Mouse (Mus musculus): Measurements from ENCODE around the gene Elk3. TPM values are rescaled to one million over a fixed set of nuclear protein-coding genes. Genes with fewer than 3 reads are reported as not detected.

The Elk3 gene
- polyA plus RNA-seq, 1 experiment from 2014 or later = 8.8 TPM

DNA sequence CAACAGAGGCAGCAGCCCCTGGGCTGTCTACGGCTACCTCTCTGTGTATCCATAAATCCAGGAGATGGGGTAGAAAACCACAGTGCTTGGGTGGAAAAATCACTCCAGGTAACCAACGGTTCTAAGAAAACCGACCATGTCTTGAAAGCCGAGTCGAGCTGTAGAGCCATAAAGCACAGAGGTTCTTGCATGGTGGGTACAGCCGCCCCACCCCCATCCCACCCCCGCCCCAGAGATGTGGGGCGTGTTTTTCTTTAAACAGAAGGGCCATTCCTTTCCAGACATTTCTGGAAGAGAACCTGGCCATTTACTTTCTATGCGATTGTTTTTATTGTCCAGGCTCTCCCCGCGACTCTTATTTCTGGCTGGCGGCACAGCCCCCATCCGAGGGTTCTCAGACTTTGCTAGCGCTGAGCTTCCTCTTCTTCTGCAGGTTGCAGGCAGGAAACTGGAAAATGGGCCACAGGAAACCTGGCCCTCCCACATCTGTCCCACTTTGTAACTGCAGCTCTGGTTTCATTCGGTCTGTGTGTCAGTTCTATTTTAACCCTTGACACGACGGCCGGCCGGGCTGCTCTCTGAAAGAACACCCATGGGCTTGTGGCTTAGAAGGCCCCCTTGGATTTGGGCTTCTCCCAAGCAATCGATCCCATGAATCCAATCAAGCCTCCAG lies 16.3 kb downstream of the Elk3 start:
- WGBS = 77% methylated on average over 20 of the region's 20 CpGs
- Histone ChIP-seq H3K9ac (replicated peaks; ENCODE audit: low read length) (no peak overlapping the region), H3K27ac (replicated peaks; ENCODE audit: low read depth, low read length) (no peak overlapping the region), H3K36me3 (ENCODE audit: control insufficient read depth, insufficient read depth, low read length) (no peaks in the 10 kb centered on the region), H3K4me2 (ENCODE audit: low read length) (no peak overlapping the region), H3K4me1 (ENCODE audit: control insufficient read depth, insufficient read depth, low read length) (0 out of 2 replicates have a peak, but pooled peaks cover 4% of the 10 kb centered on the region), H3K9me3 (ENCODE audit: control insufficient read depth, low read length) (no peaks in the 10 kb centered on the region), H3K4me3 (replicated peaks; ENCODE audit: low read depth, low read length) (no peak overlapping the region), H3K27me3 (ENCODE audit: control insufficient read depth, insufficient read depth, low read length) (no peaks in the 10 kb centered on the region)
- ATAC-seq (ENCODE audit: low FRiP score, low TSS enrichment) = no peak
- DNase-seq = no peak

GRCm38 (mm10) chr10:93293621-93294020 lies 17.3 kb downstream of the Elk3 start:
- WGBS = 84% methylated on average over 7 of the region's 7 CpGs
- no peak for DNase-seq
- Histone ChIP-seq H3K4me3 (replicated peaks; ENCODE audit: low read depth, low read length) (no peak overlapping the region), H3K9me3 (ENCODE audit: control insufficient read depth, low read length) (no peaks in the 10 kb centered on the region), H3K9ac (replicated peaks; ENCODE audit: low read length) (no peak overlapping the region), H3K27ac (replicated peaks; ENCODE audit: low read depth, low read length) (no peak overlapping the region), H3K36me3 (ENCODE audit: control insufficient read depth, insufficient read depth, low read length) (no peaks in the 10 kb centered on the region), H3K4me1 (ENCODE audit: control insufficient read depth, insufficient read depth, low read length) (0 out of 2 replicates have a peak, but pooled peaks cover 4% of the 10 kb centered on the region), H3K27me3 (ENCODE audit: control insufficient read depth, insufficient read depth, low read length) (no peaks in the 10 kb centered on the region), H3K4me2 (ENCODE audit: low read length) (no peak overlapping the region)
- ATAC-seq (ENCODE audit: low FRiP score, low TSS enrichment) = no peak

DNA sequence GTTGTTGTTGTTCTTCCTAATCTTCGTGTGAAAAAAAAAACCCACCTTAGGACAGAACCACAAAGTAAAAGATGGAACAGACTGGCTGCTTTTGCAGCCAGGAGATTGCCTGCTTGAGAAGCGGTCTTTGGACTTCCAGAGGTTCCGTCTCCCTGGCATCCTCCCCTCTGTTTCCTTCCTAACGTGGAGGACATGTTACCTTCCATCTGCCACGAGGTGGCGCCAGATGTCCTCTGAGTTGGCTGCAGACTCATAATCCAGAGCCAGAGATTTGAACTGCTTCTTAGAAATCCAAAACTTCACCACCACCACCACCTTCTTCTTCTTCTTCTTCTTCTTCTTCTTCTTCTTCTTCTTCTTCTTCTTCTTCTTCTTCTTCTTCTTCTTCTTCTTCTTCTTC lies 19.1 kb downstream of the Elk3 start:
- 5% methylated on average over 6 of the region's 6 CpGs for WGBS
- no peak for ATAC-seq (ENCODE audit: low FRiP score, low TSS enrichment)
- no peak overlapping the region for H3K27ac ChIP-seq (replicated peaks; ENCODE audit: low read depth, low read length)

GRCm38 (mm10) chr10:93291352-93291751 lies 19.6 kb downstream of the Elk3 start:
- WGBS = 36% methylated on average over 7 of the region's 7 CpGs
- H3K9ac ChIP-seq (replicated peaks; ENCODE audit: low read length) = no peak overlapping the region
- no peak overlapping the region for H3K27ac ChIP-seq (replicated peaks; ENCODE audit: low read depth, low read length)
- H3K27me3 ChIP-seq (ENCODE audit: control insufficient read depth, insufficient read depth, low read length) = no peaks in the 10 kb centered on the region
- no peak overlapping the region for H3K4me2 ChIP-seq (ENCODE audit: low read length)
- 0 out of 2 replicates have a peak, but pooled peaks cover 4% of the 10 kb centered on the region for H3K4me1 ChIP-seq (ENCODE audit: control insufficient read depth, insufficient read depth, low read length)
- DNase-seq (peak; percentile 67), ATAC-seq (ENCODE audit: low FRiP score, low TSS enrichment) (no peak)
- H3K4me3 ChIP-seq (replicated peaks; ENCODE audit: low read depth, low read length) = no peak overlapping the region
- H3K36me3 ChIP-seq (ENCODE audit: control insufficient read depth, insufficient read depth, low read length) = no peaks in the 10 kb centered on the region
- H3K9me3 ChIP-seq (ENCODE audit: control insufficient read depth, low read length) = no peaks in the 10 kb centered on the region

More for the DNA sequence above, 19.1 kb downstream of the Elk3 start:
- no peaks in the 10 kb centered on the region for H3K27me3 ChIP-seq (ENCODE audit: control insufficient read depth, insufficient read depth, low read length)
- H3K4me2 ChIP-seq (ENCODE audit: low read length) = no peak overlapping the region
- DNase-seq = peak; percentile 94
- H3K36me3 ChIP-seq (ENCODE audit: control insufficient read depth, insufficient read depth, low read length) = no peaks in the 10 kb centered on the region
- 0 out of 2 replicates have a peak, but pooled peaks cover 4% of the 10 kb centered on the region for H3K4me1 ChIP-seq (ENCODE audit: control insufficient read depth, insufficient read depth, low read length)
- no peak overlapping the region for H3K4me3 ChIP-seq (replicated peaks; ENCODE audit: low read depth, low read length)
- no peaks in the 10 kb centered on the region for H3K9me3 ChIP-seq (ENCODE audit: control insufficient read depth, low read length)
- no peak overlapping the region for H3K9ac ChIP-seq (replicated peaks; ENCODE audit: low read length)

GRCm38 (mm10) chr10:93289404-93289803 lies 21.5 kb downstream of the Elk3 start:
- DNase-seq = no peak
- 35% methylated on average over 6 of the region's 6 CpGs for WGBS

DNA sequence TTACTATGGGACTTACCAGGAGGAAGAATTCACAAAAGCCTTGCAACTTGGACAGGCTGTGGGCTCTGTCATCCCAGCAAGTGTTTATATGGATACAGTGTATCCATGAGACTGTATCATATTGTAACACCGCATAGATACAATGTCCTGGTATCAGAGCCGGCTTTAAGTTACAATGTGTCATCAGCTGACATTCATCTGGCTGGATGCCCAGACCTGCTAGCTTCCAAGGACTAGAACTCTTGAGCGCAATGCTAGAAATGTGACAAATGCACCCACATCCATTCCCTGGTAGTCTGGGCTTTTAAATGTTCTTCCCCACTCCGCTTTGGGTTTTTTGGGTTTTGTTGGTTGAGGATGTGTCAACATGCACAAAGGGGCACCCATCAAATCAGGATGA lies 22.6 kb downstream of the Elk3 start:
- ATAC-seq (ENCODE audit: low FRiP score, low TSS enrichment) = no peak
- Histone ChIP-seq H3K4me2 (ENCODE audit: low read length) (no peak overlapping the region), H3K27ac (replicated peaks; ENCODE audit: low read depth, low read length) (no peak overlapping the region), H3K9me3 (ENCODE audit: control insufficient read depth, low read length) (no peaks in the 10 kb centered on the region), H3K4me1 (ENCODE audit: control insufficient read depth, insufficient read depth, low read length) (0 out of 2 replicates have a peak, but pooled peaks cover 4% of the 10 kb centered on the region), H3K4me3 (replicated peaks; ENCODE audit: low read depth, low read length) (no peak overlapping the region), H3K9ac (replicated peaks; ENCODE audit: low read length) (no peak overlapping the region), H3K36me3 (ENCODE audit: control insufficient read depth, insufficient read depth, low read length) (no peaks in the 10 kb centered on the region), H3K27me3 (ENCODE audit: control insufficient read depth, insufficient read depth, low read length) (no peaks in the 10 kb centered on the region)
- WGBS = 74% methylated on average over 4 of the region's 4 CpGs
- peak; percentile 37 for DNase-seq

More at GRCm38 (mm10) chr10:93289404-93289803, 21.5 kb downstream of the Elk3 start:
- no peak overlapping the region for H3K4me3 ChIP-seq (replicated peaks; ENCODE audit: low read depth, low read length)
- no peaks in the 10 kb centered on the region for H3K27me3 ChIP-seq (ENCODE audit: control insufficient read depth, insufficient read depth, low read length)
- H3K9me3 ChIP-seq (ENCODE audit: control insufficient read depth, low read length) = no peaks in the 10 kb centered on the region
- no peak overlapping the region for H3K4me2 ChIP-seq (ENCODE audit: low read length)
- H3K9ac ChIP-seq (replicated peaks; ENCODE audit: low read length) = no peak overlapping the region
- H3K36me3 ChIP-seq (ENCODE audit: control insufficient read depth, insufficient read depth, low read length) = no peaks in the 10 kb centered on the region
- no peak overlapping the region for H3K27ac ChIP-seq (replicated peaks; ENCODE audit: low read depth, low read length)
- no peak for ATAC-seq (ENCODE audit: low FRiP score, low TSS enrichment)
- H3K4me1 ChIP-seq (ENCODE audit: control insufficient read depth, insufficient read depth, low read length) = 0 out of 2 replicates have a peak, but pooled peaks cover 4% of the 10 kb centered on the region

GRCm38 (mm10) chr10:93287551-93288145 lies 23.3 kb downstream of the Elk3 start:
- ATAC-seq (ENCODE audit: low FRiP score, low TSS enrichment) = no peak
- no peak overlapping the region for H3K4me3 ChIP-seq (replicated peaks; ENCODE audit: low read depth, low read length)

DNA sequence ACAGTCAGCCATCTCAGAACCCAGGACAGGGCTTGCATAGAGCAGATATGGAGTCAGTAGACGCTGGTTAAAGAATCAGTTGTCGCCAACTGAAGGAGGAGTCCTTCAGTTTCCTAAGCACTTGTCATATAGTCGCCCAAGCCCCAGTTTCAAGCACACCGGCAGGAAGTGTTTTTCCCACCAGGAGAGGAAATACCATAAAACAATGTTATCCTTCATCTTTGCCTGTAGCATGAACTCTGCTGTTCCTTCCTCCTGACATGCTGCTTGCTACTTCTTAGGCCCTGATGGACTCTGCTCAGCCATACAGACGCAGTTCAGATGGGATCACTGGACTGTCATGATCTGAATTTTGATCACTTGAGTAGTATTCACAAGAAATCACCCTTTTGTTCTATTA lies 25.4 kb downstream of the Elk3 start:
- Histone ChIP-seq H3K36me3 (ENCODE audit: control insufficient read depth, insufficient read depth, low read length) (no peaks in the 10 kb centered on the region), H3K27me3 (ENCODE audit: control insufficient read depth, insufficient read depth, low read length) (no peaks in the 10 kb centered on the region), H3K4me1 (ENCODE audit: control insufficient read depth, insufficient read depth, low read length) (no peaks in the 10 kb centered on the region), H3K9ac (replicated peaks; ENCODE audit: low read length) (no peak overlapping the region), H3K4me2 (ENCODE audit: low read length) (no peak overlapping the region), H3K9me3 (ENCODE audit: control insufficient read depth, low read length) (no peaks in the 10 kb centered on the region), H3K27ac (replicated peaks; ENCODE audit: low read depth, low read length) (no peak overlapping the region), H3K4me3 (replicated peaks; ENCODE audit: low read depth, low read length) (no peak overlapping the region)
- ATAC-seq (ENCODE audit: low FRiP score, low TSS enrichment) (no peak), DNase-seq (no peak)
- 87% methylated on average over 5 of the region's 5 CpGs for WGBS

More at GRCm38 (mm10) chr10:93287551-93288145, 23.3 kb downstream of the Elk3 start:
- H3K4me2 ChIP-seq (ENCODE audit: low read length) = no peak overlapping the region
- H3K4me1 ChIP-seq (ENCODE audit: control insufficient read depth, insufficient read depth, low read length) = 0 out of 2 replicates have a peak, but pooled peaks cover 4% of the 10 kb centered on the region
- no peaks in the 10 kb centered on the region for H3K27me3 ChIP-seq (ENCODE audit: control insufficient read depth, insufficient read depth, low read length)
- H3K9ac ChIP-seq (replicated peaks; ENCODE audit: low read length) = no peak overlapping the region
- no peaks in the 10 kb centered on the region for H3K9me3 ChIP-seq (ENCODE audit: control insufficient read depth, low read length)
- WGBS = 93% methylated on average over 8 of the region's 8 CpGs
- H3K36me3 ChIP-seq (ENCODE audit: control insufficient read depth, insufficient read depth, low read length) = no peaks in the 10 kb centered on the region
- H3K27ac ChIP-seq (replicated peaks; ENCODE audit: low read depth, low read length) = no peak overlapping the region
- DNase-seq = no peak

- no peak overlapping the region for H3K4me3 ChIP-seq (replicated peaks; ENCODE audit: low read depth, low read length)
- whole genome bisulfite sequencing = 71% methylated on average over 4 of the region's 4 CpGs
- H3K9ac ChIP-seq (replicated peaks; ENCODE audit: low read length) = no peak overlapping the region
- H3K9me3 ChIP-seq (ENCODE audit: control insufficient read depth, low read length) = no peaks in the 10 kb centered on the region
- DNase-seq (peak; percentile 26), ATAC-seq (ENCODE audit: low FRiP score, low TSS enrichment) (no peak)
- no peaks in the 10 kb centered on the region for H3K36me3 ChIP-seq (ENCODE audit: control insufficient read depth, insufficient read depth, low read length)
- H3K4me1 ChIP-seq (ENCODE audit: control insufficient read depth, insufficient read depth, low read length) = no peaks in the 10 kb centered on the region
- no peak overlapping the region for H3K4me2 ChIP-seq (ENCODE audit: low read length)
- H3K27me3 ChIP-seq (ENCODE audit: control insufficient read depth, insufficient read depth, low read length) = no peaks in the 10 kb centered on the region
- H3K27ac ChIP-seq (replicated peaks; ENCODE audit: low read depth, low read length) = no peak overlapping the region
Observed at GRCm38 (mm10) chr10:93283258-93283657, 27.7 kb downstream of the Elk3 start.

Data from midbrain, embryonic 14.5 days (tissue).